Mouse (Mus musculus): ENCODE data around the gene Rassf6.

Rassf6 gene

GRCm38 (mm10) chr5:90560743-90561142 lies 79.7 kb downstream of the Rassf6 start, which contains the start of gene 5830473C10Rik:
5830473C10Rik (plus strand) TSS chr5:90561107.
- H3K36me3 ChIP-seq (ENCODE audit: insufficient read depth, low read length), result no peaks in the 10 kb centered on the region
- H3K4me3 ChIP-seq (replicated peaks; ENCODE audit: low read length), result no peak within 1 kb of the TSS
- H3K9me3 ChIP-seq (ENCODE audit: low read length), result no peaks in the 10 kb centered on the region
- no peaks in the 10 kb centered on the region for H3K4me1 ChIP-seq (replicated peaks; ENCODE audit: low read depth, low read length)
- no peaks in the 10 kb centered on the region for H3K27me3 ChIP-seq (ENCODE audit: insufficient read depth, low read length)
- TF ChIP-seq CTCF (conservative IDR thresholded peaks at IDR 0.05; ENCODE audit: low read length) (no peak), NANOG (IDR thresholded peaks at IDR 0.05; ENCODE audit: borderline replicate concordance, low read length) (no peak), POU5F1 (IDR thresholded peaks at IDR 0.05; ENCODE audit: borderline replicate concordance, low read length) (no peak)

DNA sequence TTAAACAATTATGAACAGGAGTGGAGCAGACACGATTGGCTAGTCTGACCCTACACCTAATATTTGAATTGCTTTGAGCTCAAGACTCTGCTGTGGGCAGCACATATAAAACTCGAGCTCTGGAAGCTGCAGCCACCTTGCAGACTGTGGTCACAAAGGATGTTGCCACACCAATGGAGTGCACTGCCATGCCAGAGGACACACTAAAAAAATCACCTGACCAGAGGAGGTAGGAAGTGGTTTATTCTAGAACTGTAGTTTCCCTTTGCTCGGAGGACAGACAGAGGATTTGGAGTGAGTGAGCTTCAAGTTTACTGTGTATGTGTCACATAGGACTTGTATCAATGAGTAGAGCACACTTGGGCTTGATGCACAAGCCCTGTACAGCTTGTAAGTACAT lies 84.4 kb downstream of the Rassf6 start:
- Histone ChIP-seq H3K36me3 (ENCODE audit: insufficient read depth, low read length) (no peaks in the 10 kb centered on the region), H3K9me3 (ENCODE audit: low read length) (no peaks in the 10 kb centered on the region), H3K4me3 (replicated peaks; ENCODE audit: low read length) (no peak overlapping the region), H3K4me1 (replicated peaks; ENCODE audit: low read depth, low read length) (no peaks in the 10 kb centered on the region), H3K27me3 (ENCODE audit: insufficient read depth, low read length) (no peaks in the 10 kb centered on the region)
- TF ChIP-seq CTCF (conservative IDR thresholded peaks at IDR 0.05; ENCODE audit: low read length) (no peak), NANOG (IDR thresholded peaks at IDR 0.05; ENCODE audit: borderline replicate concordance, low read length) (no peak), POU5F1 (IDR thresholded peaks at IDR 0.05; ENCODE audit: borderline replicate concordance, low read length) (no peak)

All from E14TG2a.4 (cell line).